Mouse (Mus musculus): ENCODE results near the gene Gm36028.

Gene Gm36028

DNA sequence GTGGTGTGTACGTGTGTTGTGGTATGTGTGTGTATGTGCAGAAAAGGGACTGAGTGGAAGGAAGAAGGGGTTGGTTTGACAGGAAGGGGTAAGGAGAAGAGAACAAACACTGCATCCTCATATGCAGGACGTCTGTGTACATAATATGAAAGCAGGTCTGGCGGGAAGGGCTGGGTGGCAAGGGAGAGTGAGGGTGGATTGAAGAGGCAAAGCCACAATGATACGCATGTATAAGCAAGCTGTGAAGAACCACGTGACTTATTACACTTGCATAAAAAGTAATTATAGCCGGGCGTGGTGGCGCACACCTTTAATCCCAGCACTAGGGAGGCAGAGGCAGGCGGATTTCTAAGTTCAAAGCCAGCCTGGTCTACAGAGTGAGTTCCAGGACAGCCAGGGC is 4.9 kb upstream of the Gm36028 start:
- in situ Hi-C loops (cut with MboI; ENCODE audit: unreplicated experiment in 2 of 2): loop anchor here in 1 of 2 experiments (25.0 kb wide), 1 partner anchor 646 kb away; the partner anchor contains the start of gene Timmdc1

DNA sequence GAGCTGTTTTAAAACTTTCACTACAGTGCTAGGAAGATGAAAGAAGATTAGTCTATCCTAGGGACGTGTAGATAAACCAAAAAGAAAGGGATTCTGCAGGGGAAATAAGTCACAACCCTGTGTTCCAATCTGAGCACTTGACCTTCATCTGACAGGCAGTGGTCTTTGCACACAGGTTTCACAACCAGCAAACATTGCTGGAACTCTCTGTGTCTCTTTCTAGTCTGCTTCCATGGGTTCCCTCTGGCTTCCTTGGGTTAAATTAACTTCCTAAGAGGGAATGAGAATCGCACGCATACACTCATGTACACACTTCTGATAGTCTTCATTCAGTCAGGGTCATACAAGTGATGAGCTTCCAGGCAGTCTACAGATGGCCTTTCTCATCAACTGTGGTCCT is 2.9 kb upstream of the Gm36028 start:
- in situ Hi-C loops (cut with MboI; ENCODE audit: unreplicated experiment in 2 of 2): loop anchor here in 1 of 2 experiments (25.0 kb wide), 1 partner anchor 648 kb away; the partner anchor contains the start of gene Timmdc1

DNA sequence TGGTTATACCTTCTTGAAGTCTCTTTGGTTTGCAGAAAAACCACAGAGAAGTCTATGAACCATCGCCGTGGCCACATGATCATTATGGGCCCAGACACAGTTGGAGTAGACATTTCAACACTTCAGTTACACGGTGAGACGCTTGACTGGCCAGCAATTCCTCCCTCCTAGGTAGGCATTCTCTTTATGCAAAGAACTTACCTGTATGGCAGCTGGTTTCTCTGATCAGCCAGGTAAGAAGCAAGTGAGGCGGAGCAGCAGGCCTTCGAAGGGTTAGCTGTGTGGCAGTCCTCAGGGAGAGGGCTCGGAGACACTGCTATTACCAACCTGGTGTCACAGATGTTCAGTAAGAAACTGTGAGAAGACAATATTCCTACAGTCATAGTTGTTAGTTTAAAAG is 733 bp downstream of the Gm36028 start:
- in situ Hi-C loops (cut with MboI; ENCODE audit: unreplicated experiment in 2 of 2): loop anchor here in 1 of 2 experiments (25.0 kb wide), 1 partner anchor 652 kb away; the partner anchor contains the start of gene Timmdc1

DNA sequence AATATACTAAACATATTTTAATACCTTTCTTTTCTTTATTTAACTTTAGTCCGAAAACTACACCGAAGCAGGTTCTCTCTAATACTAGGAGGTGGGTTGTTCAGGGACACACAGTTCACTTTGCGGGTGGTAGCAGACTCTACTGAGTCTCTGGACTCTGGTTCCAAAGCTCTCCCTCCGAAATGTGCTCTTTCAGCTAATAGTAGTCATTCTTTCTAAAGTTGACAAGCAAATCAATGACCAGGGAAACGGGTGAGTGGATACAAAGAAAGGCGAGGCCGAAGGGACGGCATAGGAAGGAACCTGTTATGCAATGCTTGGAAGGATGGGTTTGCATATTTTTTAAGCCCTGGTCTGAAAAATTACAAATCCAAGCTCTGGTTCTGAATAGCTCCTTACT is 3.5 kb downstream of the Gm36028 start:
- in situ Hi-C loops (cut with MboI; ENCODE audit: unreplicated experiment in 2 of 2): loop anchor here in 1 of 2 experiments (25.0 kb wide), 1 partner anchor 655 kb away; the partner anchor contains the start of gene Timmdc1

DNA sequence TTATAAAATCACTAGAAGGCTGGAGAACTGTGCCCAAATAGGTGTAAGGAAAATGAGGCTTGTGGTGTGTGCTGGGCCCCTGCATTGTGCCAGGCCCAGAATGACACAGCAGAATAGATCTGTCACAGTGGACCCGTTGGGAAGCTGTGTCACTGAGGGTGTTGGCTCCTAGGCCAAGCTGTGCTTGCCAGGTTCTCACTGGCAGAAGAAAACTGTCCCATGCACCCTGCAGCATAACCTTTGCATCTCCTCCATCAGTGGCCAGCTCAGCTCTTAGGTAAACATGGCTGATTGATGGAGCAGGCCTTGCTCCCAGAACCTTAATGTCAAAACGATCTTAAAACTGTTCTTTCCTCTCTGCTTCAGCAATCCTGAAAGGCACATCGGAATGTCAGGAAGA is 4.6 kb downstream of the Gm36028 start:
- in situ Hi-C loops (cut with MboI; ENCODE audit: unreplicated experiment in 2 of 2): loop anchor here in 1 of 2 experiments (25.0 kb wide), 1 partner anchor 656 kb away; the partner anchor contains the start of gene Timmdc1

DNA sequence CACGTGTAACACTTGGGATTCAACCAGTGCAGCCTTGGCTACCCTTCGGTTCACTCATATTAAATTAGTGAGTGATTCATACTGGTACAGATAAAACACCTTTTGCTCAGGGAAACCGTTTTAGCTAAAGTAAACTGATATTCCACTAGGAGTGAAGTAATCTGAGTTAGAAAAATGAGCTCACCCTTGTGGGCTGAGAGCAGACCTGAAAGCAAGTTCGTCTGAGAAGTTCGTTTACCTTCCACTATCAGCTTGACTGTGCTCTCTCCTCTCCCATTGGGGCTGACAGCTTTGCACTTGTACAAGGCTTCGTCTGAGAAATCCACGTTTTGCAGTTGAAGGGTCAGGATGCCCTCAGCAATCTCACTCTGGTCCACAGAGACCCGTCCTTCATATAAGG is 5.4 kb downstream of the Gm36028 start:
- in situ Hi-C loops (cut with MboI; ENCODE audit: unreplicated experiment in 2 of 2): loop anchor here in 1 of 2 experiments (25.0 kb wide), 1 partner anchor 657 kb away; the partner anchor contains the start of gene Timmdc1

DNA sequence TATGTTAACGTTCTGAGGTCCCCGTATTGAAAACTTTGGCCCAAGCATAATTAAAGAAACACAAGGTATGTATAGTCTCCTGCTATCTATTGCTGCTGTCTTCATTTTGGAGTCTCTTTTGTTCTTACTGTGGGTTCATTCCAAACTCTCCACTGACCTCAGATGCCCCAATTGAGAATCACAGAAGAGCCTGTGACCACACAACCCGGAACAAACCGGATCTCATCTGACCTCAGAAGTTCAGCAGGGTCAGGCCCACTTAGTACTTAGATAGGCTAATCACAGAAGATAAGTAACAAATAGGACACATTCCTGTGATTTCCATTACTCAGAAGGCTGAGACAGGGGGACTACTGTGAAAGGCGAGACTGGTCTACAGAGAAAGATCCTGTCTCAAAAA is 6.4 kb downstream of the Gm36028 start:
- in situ Hi-C loops (cut with MboI; ENCODE audit: unreplicated experiment in 2 of 2): loop anchor here in 1 of 2 experiments (25.0 kb wide), 1 partner anchor 658 kb away; the partner anchor contains the start of gene Timmdc1

DNA sequence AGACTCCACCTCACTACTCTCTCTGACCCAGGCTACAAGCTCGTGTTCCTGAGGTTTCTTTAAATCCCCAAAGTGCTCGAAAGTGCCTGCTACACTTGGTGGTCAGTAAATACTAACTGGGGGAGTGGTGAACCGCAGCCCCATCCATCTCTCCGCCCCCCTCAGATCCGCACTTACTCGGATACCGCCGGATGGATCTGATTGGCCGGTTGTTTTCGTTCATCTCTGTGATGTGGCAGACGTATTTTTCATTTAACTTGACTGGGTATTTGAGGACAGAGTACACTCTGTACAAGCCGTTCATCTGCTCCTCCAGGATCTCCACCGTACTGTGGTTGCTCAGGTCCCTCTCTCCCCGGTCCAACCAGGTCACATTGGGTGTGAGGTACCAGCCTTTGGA is 6.9 kb downstream of the Gm36028 start:
- in situ Hi-C loops (cut with MboI; ENCODE audit: unreplicated experiment in 2 of 2): loop anchor here in 1 of 2 experiments (25.0 kb wide), 1 partner anchor 658 kb away; the partner anchor contains the start of gene Timmdc1

DNA sequence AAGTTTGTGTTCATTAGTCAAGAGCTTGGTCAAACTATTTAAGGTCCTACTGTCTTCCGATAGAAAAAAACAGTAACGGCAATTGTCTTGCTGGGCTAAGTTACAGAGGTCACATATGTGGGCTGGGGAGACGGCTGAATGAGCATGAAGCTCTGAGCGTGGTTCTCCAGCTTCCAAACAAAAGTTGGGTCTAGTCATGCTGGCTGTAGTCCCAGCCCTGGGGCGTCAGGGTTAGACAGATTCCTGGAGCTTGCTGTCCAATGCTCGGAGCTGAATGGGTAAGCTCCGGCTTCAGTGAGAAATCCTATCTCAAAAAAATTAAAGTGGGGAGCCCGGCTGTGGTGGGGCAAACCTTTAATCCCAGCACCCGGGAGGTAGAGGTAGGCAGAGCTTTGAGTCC is 7.7 kb downstream of the Gm36028 start:
- in situ Hi-C loops (cut with MboI; ENCODE audit: unreplicated experiment in 2 of 2): loop anchor here in 1 of 2 experiments (25.0 kb wide), 1 partner anchor 659 kb away; the partner anchor contains the start of gene Timmdc1

DNA sequence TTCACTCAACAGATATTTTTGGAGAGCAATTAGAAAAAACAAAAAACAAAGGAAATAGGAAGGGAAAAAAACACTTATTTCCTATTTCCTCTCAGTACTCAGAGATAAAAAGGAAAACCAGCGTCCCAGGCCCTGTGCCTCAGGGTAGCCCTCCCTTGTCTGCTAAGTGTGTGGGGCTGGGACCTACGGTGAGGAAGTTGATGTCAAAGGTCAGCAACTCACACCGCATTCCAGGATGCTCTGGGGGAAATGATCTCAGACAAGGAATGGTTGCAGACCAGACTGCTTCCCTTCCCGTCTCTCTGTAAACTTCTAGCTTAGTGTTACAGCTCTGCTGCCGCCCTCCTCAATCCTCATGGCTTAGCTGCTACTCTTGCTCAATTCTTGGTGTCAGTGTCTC is 9.6 kb downstream of the Gm36028 start:
- in situ Hi-C loops (cut with MboI; ENCODE audit: unreplicated experiment in 2 of 2): loop anchor here in 1 of 2 experiments (25.0 kb wide), 1 partner anchor 661 kb away; the partner anchor contains the start of gene Timmdc1

DNA sequence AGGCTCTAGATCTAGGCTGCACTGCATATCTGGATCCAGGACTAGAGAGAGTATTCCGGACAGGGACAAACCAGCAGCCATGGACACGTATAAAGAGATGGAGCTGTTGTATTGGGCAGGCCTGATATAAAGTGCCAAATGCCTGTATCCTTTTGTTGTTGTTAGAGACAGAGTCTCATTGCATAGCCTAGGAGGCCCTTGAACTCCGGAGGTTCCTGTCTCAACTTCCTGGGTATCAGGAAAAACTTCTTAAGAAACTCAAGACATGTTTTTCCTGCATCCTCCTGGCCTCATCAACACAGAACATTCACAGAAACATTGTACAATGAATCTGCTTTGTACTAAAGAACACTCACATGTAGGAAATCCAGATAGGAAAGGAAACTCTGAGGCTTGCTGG is 13.9 kb downstream of the Gm36028 start:
- in situ Hi-C loops (cut with MboI; ENCODE audit: unreplicated experiment in 2 of 2): no loop called here

DNA sequence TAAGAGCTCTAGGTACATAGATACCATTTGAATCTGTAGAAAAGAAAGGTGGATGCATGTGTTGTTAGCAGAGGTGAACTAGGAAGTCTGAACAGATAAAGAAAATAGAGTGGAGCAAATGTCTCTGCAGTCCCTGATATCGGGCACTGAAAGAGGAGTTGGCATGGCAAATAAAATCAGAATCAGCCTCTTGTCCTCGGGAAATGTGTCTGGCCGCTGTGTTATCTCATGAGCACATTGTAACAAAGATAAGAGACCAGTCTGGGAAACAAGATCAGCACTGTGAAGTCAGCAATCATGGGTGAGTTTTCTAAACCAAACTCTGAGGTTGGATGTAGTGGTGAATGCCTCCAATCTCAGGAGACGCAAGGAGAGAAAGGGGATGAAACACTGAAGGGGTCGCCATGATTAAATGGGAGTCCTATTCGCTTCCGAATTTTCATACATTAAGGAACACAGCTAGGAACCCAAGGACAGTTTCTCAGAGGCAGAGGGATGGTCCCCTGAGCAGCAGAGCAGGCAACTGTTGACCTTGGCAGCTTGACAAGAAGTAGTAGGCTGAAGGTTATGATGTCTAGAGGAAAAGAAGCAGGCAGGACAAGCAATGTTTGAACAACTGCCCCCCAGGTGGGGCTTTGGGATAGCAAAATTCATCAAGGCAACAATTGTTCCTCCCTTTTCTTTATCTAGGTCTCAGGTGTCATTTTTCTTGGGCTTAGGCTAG is 15.6 kb downstream of the Gm36028 start:
- in situ Hi-C loops (cut with MboI; ENCODE audit: unreplicated experiment in 2 of 2): no loop called here

DNA sequence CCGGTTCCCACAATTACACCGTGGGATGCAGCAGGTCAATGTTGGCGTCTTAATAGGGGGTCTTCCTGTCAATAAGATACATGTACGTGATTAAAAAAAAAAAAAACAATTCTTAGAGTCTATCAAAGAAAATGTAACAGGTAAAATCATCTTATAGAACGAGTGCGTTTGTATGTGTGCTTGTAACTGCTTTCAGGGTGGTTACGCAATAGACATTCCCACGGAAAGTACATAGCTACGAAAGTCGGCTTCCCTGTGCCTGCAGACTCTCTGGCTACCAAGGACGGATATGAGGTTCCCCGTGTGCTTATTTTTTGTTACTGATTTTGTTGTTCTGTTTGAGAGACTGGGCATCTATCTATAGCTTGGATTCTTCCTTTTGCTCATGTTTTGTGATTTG is 17.2 kb downstream of the Gm36028 start:
- in situ Hi-C loops (cut with MboI; ENCODE audit: unreplicated experiment in 2 of 2): no loop called here

DNA sequence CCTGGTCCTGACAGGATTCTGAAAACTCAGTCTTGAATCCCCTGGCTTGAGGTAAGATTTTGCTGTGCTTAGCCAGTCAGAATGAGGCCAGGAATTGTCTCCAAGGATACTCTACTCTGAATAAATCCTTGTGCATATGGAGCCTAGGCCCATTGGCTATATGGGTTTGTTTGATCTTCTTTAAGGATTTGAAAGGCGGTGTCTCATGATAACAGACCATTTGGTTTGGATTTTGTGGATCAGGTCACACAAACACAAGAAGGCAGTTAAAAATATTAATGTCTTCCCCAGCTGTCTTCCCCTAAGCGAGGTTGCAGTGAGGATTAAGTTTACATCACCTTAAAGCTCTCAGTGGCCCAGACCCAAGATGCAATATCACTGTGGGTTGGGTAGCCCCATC is 18.5 kb downstream of the Gm36028 start:
- in situ Hi-C loops (cut with MboI; ENCODE audit: unreplicated experiment in 2 of 2): no loop called here

DNA sequence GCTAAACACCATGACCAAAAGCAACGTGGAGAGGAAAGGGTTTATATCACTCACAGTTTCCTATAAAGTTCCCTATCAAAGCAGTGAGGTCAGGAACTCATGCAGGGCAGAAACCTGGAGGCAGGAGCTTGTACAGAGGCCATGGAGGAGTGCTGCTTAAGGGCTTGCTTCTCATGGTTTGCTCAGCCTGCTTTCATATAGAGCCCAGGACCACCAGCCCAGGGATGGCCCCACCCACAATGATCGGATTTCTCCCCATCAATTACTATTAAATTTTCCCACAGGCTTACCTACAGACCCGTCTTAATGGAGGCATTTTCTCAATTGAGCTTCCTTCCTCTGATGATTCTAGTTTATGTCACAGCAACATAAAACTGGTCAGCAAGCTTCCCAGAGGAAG is 23.4 kb downstream of the Gm36028 start:
- in situ Hi-C loops (cut with MboI; ENCODE audit: unreplicated experiment in 2 of 2): no loop called here

DNA sequence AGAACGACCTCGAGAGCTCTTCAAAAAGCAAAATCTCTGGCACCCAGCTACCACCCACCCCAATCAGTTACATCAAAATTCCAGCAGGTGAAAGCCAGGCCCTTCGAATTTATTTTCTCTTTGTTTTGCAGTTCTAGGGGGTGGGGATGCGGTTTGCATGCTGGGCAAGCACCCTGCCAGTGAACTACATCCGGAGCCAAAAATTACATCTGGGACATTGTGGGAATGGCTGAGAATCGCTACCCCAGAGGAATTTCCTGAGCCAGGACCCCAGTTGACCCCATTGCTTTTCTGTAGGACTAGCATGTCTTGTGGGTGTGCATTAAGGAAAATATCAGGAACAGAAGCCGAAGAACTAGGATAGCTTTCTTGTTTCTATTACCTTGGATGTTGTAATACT is 29.9 kb downstream of the Gm36028 start:
- in situ Hi-C loops (cut with MboI; ENCODE audit: unreplicated experiment in 2 of 2): no loop called here

DNA sequence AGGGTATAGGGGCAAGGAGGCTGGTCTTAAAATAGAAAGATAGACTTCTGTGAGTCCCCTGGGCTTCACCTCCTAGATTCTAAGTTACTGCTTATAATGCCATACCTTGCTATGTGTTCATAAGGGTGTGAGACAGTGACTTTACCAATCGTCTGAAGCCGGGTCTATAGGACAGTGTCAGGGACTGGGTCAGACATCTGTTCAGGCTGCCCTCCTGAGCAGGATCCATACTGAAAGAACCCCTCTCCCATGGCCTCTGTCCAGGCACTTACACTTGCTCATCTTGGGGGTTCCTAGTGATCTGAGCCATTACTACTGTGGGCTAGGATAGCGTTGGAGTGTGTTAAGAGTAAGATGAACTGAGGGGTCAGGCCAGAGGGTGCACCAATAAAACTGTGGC is 34.7 kb downstream of the Gm36028 start:
- in situ Hi-C loops (cut with MboI; ENCODE audit: unreplicated experiment in 2 of 2): no loop called here

DNA sequence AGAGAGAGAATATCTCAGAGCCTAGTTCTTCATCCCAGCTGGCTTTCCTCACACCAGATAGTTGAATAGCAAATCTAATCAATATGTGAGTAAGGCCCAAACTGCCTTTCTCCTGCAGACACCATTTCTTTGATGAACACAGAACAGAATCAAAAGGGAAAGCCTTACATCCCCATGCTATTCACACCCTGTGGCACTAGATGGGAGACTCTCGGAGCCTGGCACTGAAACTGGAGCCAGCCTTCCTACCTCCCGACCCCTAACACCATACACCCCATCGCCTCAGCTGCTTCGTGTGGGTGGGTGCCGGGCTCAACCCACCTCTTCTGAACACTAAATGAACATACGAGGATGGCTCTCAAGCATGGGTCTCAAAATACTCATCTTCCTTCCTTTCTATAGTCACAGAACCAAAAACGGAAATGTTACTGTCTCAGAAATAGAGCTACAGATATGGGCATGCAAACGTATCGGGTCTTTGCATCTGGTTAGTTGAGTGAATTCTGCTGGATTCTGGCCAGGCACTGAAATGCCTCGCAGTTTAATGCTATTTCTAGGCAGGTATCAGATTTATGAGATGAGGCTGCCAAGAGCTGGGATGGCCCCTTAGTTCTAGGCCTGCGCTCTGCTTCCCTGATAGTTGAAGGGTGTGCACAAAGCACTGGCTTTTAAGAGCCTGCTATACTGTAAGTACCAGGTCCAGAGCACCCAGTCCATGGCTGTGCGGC is 36.0 kb downstream of the Gm36028 start:
- in situ Hi-C loops (cut with MboI; ENCODE audit: unreplicated experiment in 2 of 2): no loop called here

DNA sequence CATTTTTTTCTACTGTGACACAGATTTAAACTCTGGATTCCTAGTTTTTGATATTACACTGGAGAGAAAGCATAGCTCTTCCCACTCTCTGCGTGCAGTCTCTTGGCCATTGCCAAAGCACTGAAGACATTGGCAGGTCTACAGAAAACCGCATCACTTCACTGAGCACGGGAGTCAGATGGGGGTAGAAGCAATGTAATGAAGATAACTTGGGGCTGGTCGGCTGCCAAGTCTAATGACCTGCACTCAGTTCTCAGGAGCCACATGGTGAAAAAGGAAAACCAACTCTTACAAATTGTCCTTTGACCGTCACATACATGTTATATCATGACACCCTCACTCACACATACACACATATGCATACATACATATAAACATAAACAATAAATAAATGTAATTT is 37.0 kb downstream of the Gm36028 start:
- in situ Hi-C loops (cut with MboI; ENCODE audit: unreplicated experiment in 2 of 2): no loop called here

DNA sequence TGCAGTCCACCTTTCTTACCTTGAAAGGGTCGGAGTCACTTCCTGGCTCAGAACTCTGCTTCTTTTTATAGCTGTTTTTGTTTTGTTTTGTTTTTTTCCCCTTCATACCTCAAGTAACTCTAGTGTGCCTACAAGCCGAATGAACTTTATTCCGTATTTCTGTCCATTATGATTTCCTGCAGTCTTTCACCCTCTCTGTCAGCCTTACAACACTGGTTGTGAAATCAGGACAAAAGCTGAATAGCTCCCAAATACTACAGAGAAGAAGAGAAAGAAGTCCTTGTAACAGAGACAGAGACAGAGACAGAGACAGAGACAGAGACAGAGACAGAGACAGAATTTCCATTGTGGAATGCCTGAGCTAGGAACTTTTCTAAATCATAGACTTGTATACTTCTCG is 43.0 kb downstream of the Gm36028 start:
- in situ Hi-C loops (cut with MboI; ENCODE audit: unreplicated experiment in 2 of 2): no loop called here

DNA sequence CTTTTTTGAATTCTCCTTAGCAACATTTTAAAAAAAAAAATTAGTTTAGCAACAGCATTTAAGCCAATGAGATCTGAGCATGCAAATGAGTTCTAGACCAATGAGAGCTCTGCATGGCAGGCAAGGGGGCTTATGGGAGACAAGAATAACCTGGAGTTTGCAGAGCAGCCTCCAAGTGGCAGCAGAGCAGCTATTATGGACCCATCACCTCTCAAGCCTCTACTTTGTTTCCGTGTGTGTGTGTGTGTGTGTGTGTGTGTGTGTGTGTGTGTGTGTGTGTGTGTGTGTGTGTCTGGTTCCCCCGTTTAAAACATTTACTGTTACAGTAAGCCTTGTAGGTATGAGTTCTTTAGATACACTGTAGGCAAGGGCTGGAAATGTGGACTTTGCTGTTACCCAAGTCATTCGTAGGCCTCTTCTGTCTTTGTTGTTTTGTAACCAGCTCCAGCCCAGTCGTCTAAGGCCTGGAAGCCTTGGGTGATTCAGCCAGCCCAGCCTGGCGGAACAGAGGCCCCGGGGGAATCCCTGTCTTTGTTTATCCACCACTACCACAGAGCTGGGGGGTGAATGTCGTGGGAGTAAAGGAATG is 46.5 kb downstream of the Gm36028 start:
- in situ Hi-C loops (cut with MboI; ENCODE audit: unreplicated experiment in 2 of 2): no loop called here

Measured in v-Abl transformed pro-B cells (cell line).